Mouse (Mus musculus): Measurements from ENCODE around the gene P2rx7.

Gene P2rx7

GRCm38 (mm10) chr5:122643701-122644100, at the start of gene P2rx7:
Gene P2rx7 (plus strand): TSS chr5:122643911.
- peak; percentile 31 for DNase-seq (ENCODE audit: low read depth, low spot score)

DNA sequence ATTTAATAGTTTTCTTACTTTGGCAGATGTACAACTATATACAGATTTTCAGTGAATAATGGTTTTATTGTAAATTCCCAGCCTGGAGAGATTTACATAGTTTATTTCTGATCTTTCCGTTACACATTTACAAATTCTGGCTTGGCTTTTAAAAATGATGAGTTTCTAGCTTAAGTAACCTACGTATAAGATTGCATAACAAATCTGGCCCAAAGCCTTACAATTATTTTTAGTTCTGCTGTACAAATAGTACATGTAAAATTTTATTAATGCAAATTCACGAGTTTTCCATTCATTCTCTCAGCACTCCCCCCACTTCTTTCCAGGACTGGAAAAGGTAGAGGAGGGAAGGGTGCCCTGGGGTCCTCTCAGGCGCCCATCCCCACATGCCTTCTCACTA, 48.2 kb upstream of the P2rx7 start:
- DNase-seq (ENCODE audit: low read depth, low spot score), result no peak

DNA sequence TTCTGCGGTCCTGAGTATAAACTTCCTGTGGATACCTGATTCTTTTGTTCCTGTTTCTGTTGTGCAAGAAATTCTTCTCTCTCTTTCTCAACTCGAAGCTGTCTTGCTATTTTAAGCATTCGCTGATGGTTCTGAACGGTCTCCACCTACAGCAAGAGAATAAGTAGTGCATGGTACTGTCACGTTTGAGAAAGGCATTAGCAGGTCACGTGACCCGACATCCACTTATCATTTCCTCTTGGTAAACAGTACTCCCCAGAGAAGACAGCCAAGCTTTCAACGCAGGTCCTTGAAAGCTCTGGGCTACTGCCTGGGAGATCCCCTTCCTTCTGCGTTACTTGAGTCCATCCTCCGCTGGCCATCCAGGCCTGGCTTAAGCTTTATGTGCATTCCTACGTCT, 41.5 kb upstream of the P2rx7 start:
- no peak for DNase-seq (ENCODE audit: low read depth, low spot score)

DNA sequence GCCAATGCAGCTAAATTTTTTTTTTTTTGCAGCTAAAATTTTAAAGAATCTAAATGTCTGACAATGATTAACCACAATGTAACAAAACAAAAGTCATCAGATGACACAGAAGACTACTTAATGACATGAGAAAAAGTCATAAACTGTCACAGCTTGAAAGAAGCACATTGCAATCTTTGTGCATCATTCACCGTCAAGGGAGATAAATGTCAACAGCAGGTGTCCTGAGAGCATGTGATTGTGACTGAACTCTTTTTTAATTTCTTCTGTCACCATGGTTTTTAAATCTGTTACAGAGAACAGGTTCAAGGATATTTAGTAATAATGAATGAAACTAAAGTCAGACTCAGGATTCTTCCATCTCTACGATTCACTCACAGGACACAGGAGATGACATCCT, 38.8 kb upstream of the P2rx7 start:
- no peak for DNase-seq (ENCODE audit: low read depth, low spot score)

DNA sequence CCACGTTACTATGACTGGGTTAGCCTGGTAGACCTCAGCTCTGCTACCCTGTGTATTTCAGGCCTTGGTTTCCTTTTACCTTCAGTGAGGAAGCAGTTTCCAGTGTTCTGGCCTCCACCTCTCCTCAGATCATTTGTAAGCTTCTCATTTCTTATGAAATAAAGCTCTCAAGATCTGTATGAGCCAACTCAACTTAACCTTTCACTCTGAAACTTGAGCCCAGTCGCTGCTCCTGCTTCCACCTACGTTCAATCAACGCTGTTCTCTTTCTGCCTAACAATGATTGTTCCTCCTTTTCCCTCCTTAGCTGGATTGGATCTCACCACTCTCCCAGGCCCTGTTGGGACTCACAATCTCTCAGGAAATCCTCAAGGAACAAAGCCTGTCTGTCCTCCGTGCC, 32.1 kb upstream of the P2rx7 start:
- DNase-seq (ENCODE audit: low read depth, low spot score), result no peak

DNA sequence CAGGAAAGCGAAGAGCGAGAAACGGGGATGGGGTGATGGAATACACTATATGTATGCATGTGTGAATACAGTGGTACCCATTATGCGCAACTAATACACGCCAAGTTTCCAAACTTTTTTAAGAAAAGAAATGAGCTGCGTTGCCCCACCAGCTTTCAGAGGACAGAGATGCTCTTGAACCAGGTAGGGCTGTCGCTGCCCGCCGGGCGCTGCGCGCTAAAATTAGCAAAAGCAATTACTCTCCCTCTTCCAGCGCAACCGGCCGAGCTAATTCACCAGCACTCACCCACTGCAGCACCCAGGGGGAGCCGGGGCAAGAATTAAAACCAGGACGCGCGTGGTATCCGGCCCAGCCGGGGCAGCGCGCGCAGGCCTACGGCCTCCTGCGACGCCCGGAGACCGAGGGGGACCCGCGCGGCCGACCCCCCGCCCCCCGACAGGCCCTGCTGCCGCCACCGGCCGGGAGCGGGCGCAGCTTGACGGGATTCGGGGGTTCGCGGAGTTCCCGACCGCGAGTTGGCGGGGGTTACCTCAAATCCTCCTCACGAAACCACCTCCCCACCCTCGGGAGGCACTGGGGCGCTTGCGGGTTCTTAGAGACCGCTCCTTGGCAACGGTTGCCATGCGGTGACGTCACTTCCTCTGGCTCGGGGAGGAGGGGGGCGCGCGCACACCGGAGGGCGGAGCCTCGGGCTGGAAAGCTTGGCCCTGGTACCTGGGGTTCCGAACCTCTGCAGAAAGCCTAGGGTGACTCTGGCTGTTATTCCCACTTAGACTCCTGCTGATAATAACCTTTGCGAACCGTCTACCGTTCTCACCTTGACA, 29.6 kb upstream of the P2rx7 start, which contains the start of gene Ift81:
Ift81 (minus strand) TSS at position 611 of the 825 bp plus-strand sequence.
- peak; percentile 94 for DNase-seq (ENCODE audit: low read depth, low spot score)

GRCm38 (mm10) chr5:122617718-122618117, 26.0 kb upstream of the P2rx7 start:
- no peak for DNase-seq (ENCODE audit: low read depth, low spot score)

DNA sequence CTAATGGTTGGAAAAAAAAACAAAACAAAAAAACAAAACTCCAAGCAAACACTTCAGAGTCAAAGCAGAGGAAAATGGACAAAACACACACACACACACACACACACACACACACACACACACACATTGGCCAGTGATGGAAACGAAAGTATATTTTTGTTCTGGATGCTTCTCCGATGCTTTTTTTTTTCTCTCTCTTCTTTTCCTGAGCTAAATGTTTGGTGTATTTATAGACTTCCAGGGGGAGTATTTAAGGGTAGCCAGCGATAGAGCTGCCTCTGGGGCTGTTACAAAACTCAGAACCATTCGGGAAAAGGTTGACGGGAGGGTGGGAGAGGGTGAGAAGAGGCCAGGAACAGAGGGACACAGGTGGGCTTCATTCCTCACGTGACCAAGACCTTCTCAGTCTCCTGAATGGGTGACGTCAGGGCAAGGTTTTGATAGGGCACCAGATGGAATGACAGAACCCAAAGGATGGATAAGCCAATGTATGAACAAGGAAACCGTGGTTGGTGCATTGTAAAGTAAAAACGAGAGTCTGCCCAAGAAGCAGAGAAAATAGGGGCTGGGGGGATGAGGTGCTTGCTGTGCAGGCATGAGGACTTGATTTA, 23.9 kb upstream of the P2rx7 start:
- no peak for DNase-seq (ENCODE audit: low read depth, low spot score)

GRCm38 (mm10) chr5:122621376-122621886, 22.3 kb upstream of the P2rx7 start:
- peak; percentile 98 for DNase-seq (ENCODE audit: low read depth, low spot score)

DNA sequence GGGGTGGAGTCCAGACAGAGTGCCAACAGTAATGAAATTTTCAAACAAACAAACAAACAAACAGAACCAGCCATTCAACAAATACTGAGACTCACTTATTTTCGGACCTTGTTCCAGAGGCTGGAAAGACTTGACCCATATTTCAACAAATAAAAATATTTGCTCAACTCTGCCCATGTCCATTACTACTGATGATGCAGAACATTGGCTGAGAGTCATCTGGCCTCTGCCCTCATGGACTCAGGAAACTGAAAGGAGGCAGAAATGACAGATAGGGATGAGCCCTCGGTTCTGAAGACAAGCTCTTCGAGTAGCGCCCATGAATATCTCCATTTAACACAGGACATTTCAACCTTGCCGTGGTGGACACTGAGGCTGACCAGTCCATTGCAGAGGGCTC, 21.2 kb upstream of the P2rx7 start:
- DNase-seq (ENCODE audit: low read depth, low spot score), result peak; percentile 34

GRCm38 (mm10) chr5:122623861-122624260, 19.9 kb upstream of the P2rx7 start:
- no peak for DNase-seq (ENCODE audit: low read depth, low spot score)

DNA sequence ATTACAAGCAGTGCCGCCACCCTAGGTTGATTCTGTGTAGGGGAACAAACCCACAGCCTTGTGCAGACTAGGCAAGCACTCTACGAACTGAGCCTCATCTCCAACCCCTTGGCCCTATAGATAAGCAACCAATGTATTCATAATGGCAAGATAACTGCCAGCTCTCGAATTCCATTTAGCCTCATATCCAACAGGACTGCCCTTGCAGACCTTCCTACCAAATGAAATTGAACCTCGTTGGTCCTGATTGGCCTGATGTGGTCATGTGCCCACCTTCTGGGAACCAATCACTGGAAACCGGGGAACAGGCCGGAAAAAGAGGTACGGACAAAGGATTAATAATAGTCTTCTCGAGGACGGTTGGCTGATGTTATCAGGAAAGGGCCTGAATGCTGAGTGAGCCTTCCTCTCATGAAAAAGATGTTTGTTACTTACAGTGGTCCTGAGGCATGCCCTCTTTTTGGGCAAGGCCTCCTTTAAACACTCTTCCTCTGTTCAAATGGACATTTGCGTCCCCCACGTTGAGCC, 18.7 kb upstream of the P2rx7 start:
- no peak for DNase-seq (ENCODE audit: low read depth, low spot score)

GRCm38 (mm10) chr5:122625565-122626252, 18.0 kb upstream of the P2rx7 start:
- no peak for DNase-seq (ENCODE audit: low read depth, low spot score)

DNA sequence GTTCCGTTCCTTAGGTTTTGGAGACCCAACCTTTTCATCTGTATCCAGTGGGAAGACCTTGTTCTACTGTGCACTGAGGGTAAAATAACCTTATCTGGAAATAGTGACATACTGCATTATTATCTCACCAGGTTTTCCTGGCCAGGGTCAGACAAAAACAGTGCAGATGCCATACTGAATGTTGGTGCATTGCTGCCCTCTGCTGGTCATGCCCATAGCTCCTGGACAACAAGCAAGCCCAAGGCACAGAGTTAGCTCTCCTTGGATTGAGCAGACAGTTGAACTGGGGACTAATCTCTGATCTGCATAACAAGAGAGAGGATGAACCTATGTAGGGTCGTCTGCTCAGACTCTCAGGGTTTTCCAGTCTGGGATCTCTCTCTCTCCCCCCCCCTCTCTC, 16.5 kb upstream of the P2rx7 start:
- DNase-seq (ENCODE audit: low read depth, low spot score), result peak; percentile 96

GRCm38 (mm10) chr5:122635228-122635627, 8.5 kb upstream of the P2rx7 start:
- DNase-seq (ENCODE audit: low read depth, low spot score), result no peak

DNA sequence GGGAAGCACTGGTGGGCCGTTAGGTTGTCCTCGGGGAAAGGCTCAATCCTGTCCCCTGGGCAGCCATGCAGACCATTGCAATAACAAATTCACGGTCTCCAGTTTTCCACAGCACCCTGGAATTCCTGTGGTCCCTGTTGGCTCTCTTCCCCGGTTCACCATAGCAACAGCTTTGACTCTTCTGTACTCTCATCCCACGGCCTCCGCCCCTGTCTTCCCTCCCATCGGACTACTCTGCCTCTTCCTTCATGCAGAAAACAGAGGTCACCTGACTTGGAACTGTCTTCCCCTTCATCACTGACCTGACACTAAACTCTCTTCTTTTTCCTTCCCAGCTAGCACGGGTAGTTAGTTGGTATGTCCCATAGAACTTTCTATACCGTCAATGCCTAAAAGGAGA, 7.4 kb upstream of the P2rx7 start:
- DNase-seq (ENCODE audit: low read depth, low spot score), result peak; percentile 75

DNA sequence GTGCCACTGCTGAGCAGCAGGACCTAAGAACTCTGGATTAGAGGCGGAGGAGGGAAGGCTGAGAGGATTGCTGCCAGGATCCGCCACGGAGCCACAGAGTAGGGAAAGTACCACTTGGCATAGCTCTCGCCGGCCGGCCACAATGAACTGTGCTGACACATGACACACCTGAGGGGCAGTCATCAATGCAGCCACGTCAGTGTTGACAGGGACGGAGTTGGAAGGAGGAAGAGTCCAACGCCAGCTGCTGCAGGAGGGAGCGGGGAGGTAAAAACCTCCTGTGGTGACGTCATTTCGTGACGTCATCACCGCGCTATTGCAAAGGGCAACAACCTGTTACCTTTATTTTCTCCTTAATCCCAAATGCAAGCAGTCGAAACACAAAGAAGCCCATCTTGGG, 6.8 kb upstream of the P2rx7 start:
- DNase-seq (ENCODE audit: low read depth, low spot score), result peak; percentile 73

GRCm38 (mm10) chr5:122638296-122638695, 5.4 kb upstream of the P2rx7 start:
- no peak for DNase-seq (ENCODE audit: low read depth, low spot score)

GRCm38 (mm10) chr5:122639517-122639916, 4.2 kb upstream of the P2rx7 start:
- no peak for DNase-seq (ENCODE audit: low read depth, low spot score)

DNA sequence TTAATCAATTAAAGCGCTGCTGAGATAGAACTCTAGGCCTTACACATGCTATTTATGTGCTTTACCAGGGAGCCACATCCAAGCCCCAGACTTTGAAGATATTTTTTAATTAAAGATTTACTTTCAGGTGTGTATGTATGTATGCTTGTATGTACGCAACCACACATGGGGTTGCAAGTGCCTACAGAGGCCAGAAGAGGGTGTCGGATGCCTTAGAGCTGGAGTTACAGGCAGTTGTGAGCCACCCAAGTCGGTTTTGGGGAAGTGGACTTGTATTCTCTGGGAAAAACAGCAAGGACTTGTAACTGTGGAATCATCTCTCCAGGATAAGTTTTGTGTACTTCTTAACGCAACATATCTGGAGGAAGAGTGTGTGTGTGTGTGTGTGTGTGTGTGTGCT, 3.7 kb upstream of the P2rx7 start:
- DNase-seq (ENCODE audit: low read depth, low spot score), result no peak

DNA sequence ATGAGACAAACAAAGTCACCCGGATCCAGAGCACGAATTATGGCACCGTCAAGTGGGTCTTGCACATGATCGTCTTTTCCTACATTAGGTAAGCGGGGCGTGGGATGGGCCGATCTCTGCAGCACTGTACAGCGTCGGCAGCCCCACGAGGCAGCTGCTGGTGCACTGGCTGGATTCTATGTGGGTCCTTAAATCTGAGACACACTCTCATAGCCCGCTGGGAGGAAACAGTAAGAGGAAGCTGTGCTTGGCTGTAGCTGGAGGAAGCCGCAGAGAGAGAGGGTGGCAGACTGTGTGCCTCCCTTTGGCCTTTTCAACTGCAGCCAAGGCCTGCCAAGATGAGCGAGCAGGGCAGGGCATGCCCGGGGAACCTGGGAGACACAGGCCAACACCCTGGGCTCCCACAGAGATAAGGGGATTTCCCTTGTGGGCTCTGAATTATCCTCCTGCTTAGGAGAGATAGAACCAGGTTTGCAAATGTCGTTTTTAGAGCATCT, 448 bp downstream of the P2rx7 start:
- DNase-seq (ENCODE audit: low read depth, low spot score), result no peak

DNA sequence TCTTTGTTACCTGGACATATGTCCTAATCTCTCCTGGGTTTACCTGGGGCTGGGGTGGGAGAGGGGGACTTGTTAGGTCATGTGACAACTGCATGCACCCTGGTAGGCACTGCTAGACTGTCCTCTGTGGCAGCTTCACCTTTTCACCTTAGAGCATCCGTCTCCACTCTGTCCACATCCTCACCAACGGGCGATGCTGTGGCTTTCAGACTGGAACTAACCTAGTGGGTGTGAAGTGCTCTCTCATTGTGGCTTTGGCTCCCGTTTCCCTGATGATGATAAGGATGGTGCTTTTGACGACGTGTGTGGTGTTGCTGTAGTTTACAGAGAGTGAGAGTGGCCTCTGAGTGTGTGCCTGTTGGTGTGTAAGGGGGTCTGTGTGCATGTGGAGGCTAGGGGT, 1.6 kb downstream of the P2rx7 start:
- DNase-seq (ENCODE audit: low read depth, low spot score), result no peak

Data from 3T3-L1 (cell line).